Mouse (Mus musculus) MEL (cell line): ENCODE measurements around the gene Gramd4. TPM values are rescaled to one million over a fixed set of nuclear protein-coding genes. Genes with fewer than 3 reads are reported as not detected.

Experiments used
- DNase-seq: peaks from one replicate; pipeline ENCODE4 v3.0.0; 2011; ENCODE audit warnings: low read depth, low spot score
- H3K27ac ChIP-seq: 2 replicates; pipeline ENCODE4 v1.5.1; 2012; ENCODE audit warnings: low read depth, mild to moderate bottlenecking, control low read depth, low read length, moderate library complexity; ENCODE audit not compliant: control insufficient read depth
- H3K27me3 ChIP-seq, 2 experiments: fragments of 150-350 bp in 1 of 2; sonication (generic) in 1 of 2; 2 replicates each; pipeline ENCODE4 v1.6.1; 2012; ENCODE audit warnings: low read length in 2 of 2, mild to moderate bottlenecking in 2 of 2, improper control_type of control experiment in 1 of 2, moderate library complexity in 1 of 2; ENCODE audit not compliant: insufficient read depth in 2 of 2, control insufficient read depth in 1 of 2
- H3K36me3 ChIP-seq, 2 experiments: 2 replicates each; pipeline ENCODE4 v1.6.1; 2012 to 2014; ENCODE audit warnings: low read length in 2 of 2, improper control_type of control experiment in 1 of 2, inconsistent platforms in 1 of 2, mild to moderate bottlenecking in 1 of 2; ENCODE audit not compliant: insufficient read depth in 2 of 2, control insufficient read depth in 1 of 2
- H3K4me1 ChIP-seq, 2 experiments: fragments of 150-350 bp in 1 of 2; sonication (generic) in 1 of 2; 2 replicates each; pipeline ENCODE4 v1.6.1; 2012; ENCODE audit warnings: low read length in 2 of 2, improper control_type of control experiment in 1 of 2, mild to moderate bottlenecking in 1 of 2; ENCODE audit not compliant: insufficient read depth in 2 of 2, control insufficient read depth in 1 of 2
- H3K4me3 ChIP-seq, 2 experiments: fragments of 150-350 bp in 1 of 2; sonication (generic) in 1 of 2; 2 replicates each; pipeline ENCODE4 v1.5.1; 2012; ENCODE audit warnings: low read depth in 2 of 2, low read length in 2 of 2, mild to moderate bottlenecking in 2 of 2, moderate library complexity in 2 of 2, control low read depth in 1 of 2, improper control_type of control experiment in 1 of 2; ENCODE audit not compliant: control insufficient read depth in 1 of 2, insufficient read depth in 1 of 2
- H3K79me2 ChIP-seq: 2 replicates; pipeline ENCODE4 v1.6.1; 2012; ENCODE audit warnings: mild to moderate bottlenecking, low read length, moderate library complexity; ENCODE audit not compliant: control insufficient read depth, poor library complexity, insufficient read depth
- H3K9ac ChIP-seq: 2 replicates; pipeline ENCODE4 v1.6.1; 2012; ENCODE audit warnings: low read depth, mild to moderate bottlenecking, control low read depth, low read length, moderate library complexity; ENCODE audit not compliant: control insufficient read depth, poor library complexity, severe bottlenecking
- H3K9me3 ChIP-seq: fragments of 150-350 bp; sonication (generic); replicated peaks from 2 replicates; pipeline ENCODE4 v1.6.1; 2012; ENCODE audit warnings: mild to moderate bottlenecking, low read length, improper control_type of control experiment, moderate library complexity; ENCODE audit not compliant: insufficient read depth
- BHLHE40 ChIP-seq: IDR thresholded peaks from 2 replicates; pipeline ENCODE4 v1.6.1; 2012; ENCODE audit warnings: low read depth, mild to moderate bottlenecking, inconsistent platforms, low read length, improper control_type of control experiment, borderline replicate concordance
- E2F4 ChIP-seq: IDR thresholded peaks from 2 replicates; pipeline ENCODE4 v1.6.1; 2011; ENCODE audit warnings: low read depth, low read length, improper control_type of control experiment, borderline replicate concordance
- ELF1 ChIP-seq: IDR thresholded peaks from 2 replicates; pipeline ENCODE4 v1.6.1; 2014; ENCODE audit warnings: low read depth, mild to moderate bottlenecking, inconsistent platforms, low read length, improper control_type of control experiment, moderate library complexity
- EP300 ChIP-seq, 2 experiments: IDR thresholded peaks; 2 replicates each; pipeline ENCODE4 v1.6.1; 2011; ENCODE audit warnings: improper control_type of control experiment in 2 of 2, low read length in 2 of 2, low read depth in 1 of 2, mild to moderate bottlenecking in 1 of 2
- GATA1 ChIP-seq: IDR thresholded peaks from 2 replicates; pipeline ENCODE4 v1.6.1; 2011; ENCODE audit warnings: low read depth, low read length, improper control_type of control experiment
- JUND ChIP-seq: IDR thresholded peaks from 2 replicates; pipeline ENCODE4 v1.6.1; 2011; ENCODE audit warnings: low read depth, mild to moderate bottlenecking, improper control_type of control experiment, low read length
- KAT2A ChIP-seq: conservative IDR thresholded peaks from 2 replicates; pipeline ENCODE4 v1.6.1; 2012; ENCODE audit warnings: low read depth, low read length, improper control_type of control experiment, inconsistent platforms
- MAFK ChIP-seq: IDR thresholded peaks from 2 replicates; pipeline ENCODE4 v1.6.1; 2011; ENCODE audit warnings: low read depth, mild to moderate bottlenecking, low read length, improper control_type of control experiment, borderline replicate concordance
- MEF2A ChIP-seq: IDR thresholded peaks from 2 replicates; pipeline ENCODE4 v1.6.1; 2014; ENCODE audit warnings: low read depth, mild to moderate bottlenecking, inconsistent platforms, low read length, improper control_type of control experiment; ENCODE audit not compliant: poor library complexity, insufficient replicate concordance, severe bottlenecking; ENCODE audit errors: extremely low read depth
- MXI1 ChIP-seq: IDR thresholded peaks from 2 replicates; pipeline ENCODE4 v1.6.1; 2011; ENCODE audit warnings: mild to moderate bottlenecking, low read depth, low read length, improper control_type of control experiment
- RAD21 ChIP-seq: IDR thresholded peaks from 2 replicates; pipeline ENCODE4 v1.6.1; 2011; ENCODE audit warnings: mild to moderate bottlenecking, low read depth, low read length, improper control_type of control experiment
- RCOR1 ChIP-seq: IDR thresholded peaks from 2 replicates; pipeline ENCODE4 v1.6.1; 2012; ENCODE audit warnings: low read depth, mild to moderate bottlenecking, inconsistent platforms, low read length, improper control_type of control experiment
- TCF12 ChIP-seq: IDR thresholded peaks from 2 replicates; pipeline ENCODE4 v1.6.1; 2014; ENCODE audit warnings: low read depth, mild to moderate bottlenecking, inconsistent platforms, low read length, improper control_type of control experiment, moderate library complexity
- UBTF ChIP-seq: IDR thresholded peaks from 2 replicates; pipeline ENCODE4 v1.6.1; 2012; ENCODE audit warnings: low read depth, mild to moderate bottlenecking, inconsistent platforms, low read length, improper control_type of control experiment, moderate library complexity, borderline replicate concordance; ENCODE audit not compliant: insufficient read depth
- USF1 ChIP-seq: IDR thresholded peaks from 2 replicates; pipeline ENCODE4 v1.6.1; 2014; ENCODE audit warnings: low read depth, mild to moderate bottlenecking, inconsistent platforms, low read length, improper control_type of control experiment, moderate library complexity
- USF2 ChIP-seq, 2 experiments: IDR thresholded peaks; 2 replicates each; pipeline ENCODE4 v1.6.1; 2011 to 2012; ENCODE audit warnings: improper control_type of control experiment in 2 of 2, low read length in 2 of 2, borderline replicate concordance in 1 of 2, inconsistent platforms in 1 of 2, low read depth in 1 of 2, mild to moderate bottlenecking in 1 of 2; ENCODE audit not compliant: insufficient read depth in 1 of 2
- ZC3H11A ChIP-seq: IDR thresholded peaks from 2 replicates; pipeline ENCODE4 v1.6.1; 2012; ENCODE audit warnings: low read depth, mild to moderate bottlenecking, inconsistent platforms, low read length, improper control_type of control experiment
- ZMIZ1 ChIP-seq: IDR thresholded peaks from 2 replicates; pipeline ENCODE4 v1.6.1; 2012; ENCODE audit warnings: low read depth, mild to moderate bottlenecking, inconsistent platforms, low read length, improper control_type of control experiment, moderate library complexity
- ZNF384 ChIP-seq: IDR thresholded peaks from 2 replicates; pipeline ENCODE4 v1.6.1; 2012; ENCODE audit warnings: low read depth, mild to moderate bottlenecking, inconsistent platforms, low read length, improper control_type of control experiment
- polyA plus RNA-seq, 2 experiments: library from polyadenylated mRNA; stranded (reverse) in 1 of 2; unstranded in 1 of 2; fragments of >175 nt in 1 of 2; fragments of >200 nt in 1 of 2; gene quantifications; 2 replicates each; pipeline versions ENCODE4 v1.2.1 to v1.2.4; 2012; ENCODE audit warnings: low replicate concordance in 2 of 2, low read depth in 1 of 2; ENCODE audit not compliant: insufficient read length in 2 of 2, insufficient read depth in 1 of 2, missing spikeins in 1 of 2
- total RNA-seq: library from RNA; depleted of rRNA; stranded (reverse); fragments of 300-350 nt; gene quantifications from 2 replicates; pipeline ENCODE4 v1.2.3, GENCODE M21; 2012

Gramd4 gene
- total and polyA plus RNA-seq, 3 experiments: 35.2 to 43.1 (median 38.0) TPM

- Histone ChIP-seq H3K9me3 (no peaks in the 10 kb centered on the region), H3K79me2 (no peaks in the 10 kb centered on the region; the same call in 1 of the 2 replicates), H3K27ac (no peak overlapping the region), H3K27me3 (no peaks in the 10 kb centered on the region), H3K36me3 (peaks cover 3 to 17% of the 10 kb centered on the region in 2 experiments), H3K9ac (no peak overlapping the region), H3K4me3 (no peak overlapping the region), H3K4me1 (peaks cover 12 to 23% of the 10 kb centered on the region in 2 experiments)
- DNase-seq: no peak
- TF ChIP-seq USF1: no peak
- TF ChIP-seq ZC3H11A: no peak
- TF ChIP-seq EP300 (IDR thresholded peaks at IDR 0.05; ENCODE audit: low read depth in 1 of 2, low read length in 2 of 2): no peak
- no peak for TF ChIP-seq JUND
- no peak for TF ChIP-seq MAFK
- no peak for TF ChIP-seq GATA1
- TF ChIP-seq ELF1: no peak
- no peak for TF ChIP-seq USF2 (IDR thresholded peaks at IDR 0.05; ENCODE audit: borderline replicate concordance in 1 of 2, insufficient read depth in 1 of 2, low read depth in 1 of 2, low read length in 2 of 2)
- TF ChIP-seq RAD21: no peak
- TF ChIP-seq TCF12: no peak
- TF ChIP-seq MEF2A: no peak
- no peak for TF ChIP-seq E2F4
- TF ChIP-seq MXI1: no peak
- no peak for TF ChIP-seq KAT2A
- TF ChIP-seq RCOR1: no peak
- no peak for TF ChIP-seq BHLHE40
- TF ChIP-seq ZNF384: no peak
- TF ChIP-seq UBTF: no peak
- TF ChIP-seq ZMIZ1: no peak
Observed at GRCm38 (mm10) chr15:86109650-86110211, 52.2 kb downstream of the Gramd4 start.
